Mouse (Mus musculus): Measurements from ENCODE around the gene Gm28048.

- TF ChIP-seq CTCF (IDR thresholded peaks at IDR 0.05; ENCODE audit: low read depth) (no peak), EP300 (IDR thresholded peaks at IDR 0.05; ENCODE audit: low read depth) (no peak)
Measured at GRCm38 (mm10) chr11:23007481-23008180, 25.7 kb upstream of the Gm28048 start, which contains the start of gene Fam161a.
